Mouse (Mus musculus) kidney, postnatal 4 days (tissue): ENCODE data around the gene Shank2.

Experiments
- DNase-seq, 2 experiments: peaks; one replicate each; pipeline ENCODE4 v3.0.0; 2021; ENCODE audit warnings: mixed read lengths in 2 of 2

The Shank2 gene

DNA sequence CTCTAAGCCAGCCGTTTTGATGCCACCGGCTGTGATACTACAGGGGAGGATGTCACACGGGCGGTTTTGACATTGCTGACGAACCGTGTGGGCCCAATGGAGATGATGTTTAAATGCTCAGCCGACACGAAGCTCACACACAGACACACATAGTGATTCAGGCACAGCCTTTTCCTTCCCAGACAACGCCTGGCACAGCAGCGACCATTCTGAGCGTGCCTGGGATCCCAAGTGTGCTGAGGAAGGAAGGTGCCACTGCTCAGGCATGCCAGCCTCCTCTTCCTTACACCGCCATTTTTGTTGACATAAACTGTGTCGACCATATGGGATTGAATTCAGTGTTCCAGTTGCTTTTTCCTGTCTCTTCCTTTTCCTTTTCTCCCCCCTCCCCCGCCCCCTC is 172.6 kb downstream of the Shank2 start:
- DNase-seq = no peak

DNA sequence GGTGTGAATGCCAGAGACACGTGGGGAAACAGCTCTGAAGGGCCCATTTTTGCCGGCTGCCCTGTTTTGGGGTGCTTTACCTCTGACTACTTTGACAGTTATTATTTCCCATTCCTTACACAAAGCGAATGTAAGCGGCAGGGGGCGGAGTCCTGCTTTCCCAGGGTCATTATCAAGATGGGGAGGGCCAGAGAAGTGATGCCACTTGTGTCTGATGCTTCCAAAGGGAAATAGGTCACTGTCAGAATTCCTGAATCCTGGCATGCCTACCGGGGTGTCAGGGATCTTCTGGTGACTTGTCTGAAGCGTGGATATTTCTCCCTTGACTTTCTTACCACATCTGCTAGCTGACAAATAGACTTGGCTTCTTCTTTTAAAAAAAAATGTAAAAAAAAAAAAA is 173.3 kb downstream of the Shank2 start:
- DNase-seq = no peak

- DNase-seq = peak; percentile 40 to 53
Observed at GRCm38 (mm10) chr7:144175481-144176233, 173.9 kb downstream of the Shank2 start.

GRCm38 (mm10) chr7:144176234-144176730 is 174.6 kb downstream of the Shank2 start:
- peak in 1 of 2 experiments; percentile 21 for DNase-seq

DNA sequence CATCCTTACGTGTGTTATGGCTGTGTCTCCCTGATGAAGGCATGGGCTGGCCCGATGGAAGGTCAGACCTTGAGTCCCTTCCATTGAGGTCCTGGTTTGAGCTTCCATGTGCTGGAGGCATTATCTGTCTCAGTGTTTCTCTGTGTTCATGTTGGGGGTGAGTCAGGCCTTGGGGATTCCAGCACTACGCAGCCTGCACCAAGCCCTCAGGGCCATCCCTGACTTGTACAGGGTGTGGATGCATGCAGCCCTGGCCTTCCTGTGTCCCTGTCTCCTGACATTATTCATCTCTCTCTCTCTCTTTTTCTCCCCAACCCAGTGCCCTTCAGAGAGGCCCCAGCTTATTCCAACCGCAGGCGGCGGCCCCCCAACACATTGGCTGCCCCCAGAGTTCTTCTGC is 177.7 kb downstream of the Shank2 start:
- DNase-seq = no peak

GRCm38 (mm10) chr7:144180885-144181284 is 179.2 kb downstream of the Shank2 start:
- DNase-seq = peak; percentile 78 to 80

DNA sequence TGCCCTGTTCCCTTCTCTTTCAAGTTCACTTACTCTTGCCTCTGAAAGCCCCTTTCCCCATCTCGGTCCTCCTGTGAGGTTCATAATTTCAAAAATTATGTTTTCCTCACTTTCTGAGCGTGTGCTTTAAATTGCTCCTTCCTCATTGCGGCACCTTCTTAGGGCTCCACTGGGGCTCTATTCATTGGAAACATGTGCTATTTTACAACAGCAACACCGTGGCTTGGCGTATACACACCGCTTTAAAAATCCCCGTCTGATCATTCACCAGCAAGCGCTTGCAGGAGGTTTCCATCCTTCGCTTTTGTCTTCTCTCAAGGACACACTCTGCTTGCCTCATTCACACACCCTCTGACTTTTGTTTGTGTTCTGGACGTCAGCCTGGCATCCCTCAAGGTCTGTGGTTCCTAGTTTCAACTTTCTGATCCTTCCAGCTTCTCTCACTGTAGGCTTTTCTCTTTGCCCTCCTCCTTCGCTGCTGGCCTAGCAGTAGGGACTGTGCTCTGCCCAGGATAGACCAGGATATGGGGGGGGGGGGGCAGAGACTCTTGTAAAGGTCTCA is 186.2 kb downstream of the Shank2 start:
- no peak for DNase-seq

DNA sequence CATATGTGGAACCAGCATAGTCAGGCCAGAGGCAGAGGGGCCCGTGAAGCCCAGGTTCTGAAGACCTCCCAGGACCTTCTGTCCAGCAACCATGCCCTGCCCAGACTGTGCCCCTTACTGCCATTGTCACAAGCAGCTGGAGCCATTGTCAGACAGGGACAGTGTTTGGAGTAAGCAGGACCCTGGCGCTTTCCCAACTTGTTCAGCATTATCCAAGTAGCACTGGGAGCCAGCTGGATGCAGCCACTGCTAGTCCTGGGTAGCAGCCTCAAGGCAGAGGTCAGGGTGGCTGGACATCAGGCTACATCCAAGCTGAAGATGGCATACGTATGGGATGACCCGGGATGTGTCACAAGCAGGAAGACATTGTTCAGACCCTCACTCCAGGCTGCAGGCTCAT is 187.7 kb downstream of the Shank2 start:
- DNase-seq = no peak

GRCm38 (mm10) chr7:144198491-144198890 is 196.8 kb downstream of the Shank2 start:
- no peak for DNase-seq

DNA sequence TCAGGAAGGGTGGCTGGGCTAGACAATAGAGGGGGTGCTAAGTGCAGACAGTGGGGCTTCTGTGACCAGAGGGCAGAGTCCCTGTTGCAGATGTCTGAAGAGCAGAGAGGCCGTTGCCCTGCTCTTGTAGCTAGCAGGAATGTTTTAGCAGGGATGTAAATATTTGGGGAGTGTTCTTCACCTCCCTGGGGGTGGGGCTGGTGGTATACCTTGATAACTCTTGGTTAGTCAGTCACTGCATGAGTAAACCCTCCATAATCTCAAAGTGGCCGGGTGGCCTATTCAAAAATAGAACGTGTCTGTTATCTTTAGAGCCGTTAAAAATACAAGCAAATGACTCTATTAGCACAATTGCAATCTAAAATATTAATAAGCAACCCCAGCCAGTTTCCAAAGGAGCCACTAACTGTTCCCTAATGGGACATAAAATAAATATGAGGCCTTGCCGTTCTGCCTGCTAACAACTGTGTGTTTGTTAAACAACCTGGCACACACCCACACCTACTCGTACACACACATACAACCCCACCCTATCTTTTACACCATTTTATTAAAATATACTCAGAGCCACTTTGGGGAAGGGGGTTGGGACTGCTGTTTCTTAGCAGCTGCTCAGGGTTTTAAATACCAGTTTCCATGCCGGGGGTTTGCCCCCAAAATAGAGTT is 200.4 kb downstream of the Shank2 start:
- DNase-seq = no peak

DNA sequence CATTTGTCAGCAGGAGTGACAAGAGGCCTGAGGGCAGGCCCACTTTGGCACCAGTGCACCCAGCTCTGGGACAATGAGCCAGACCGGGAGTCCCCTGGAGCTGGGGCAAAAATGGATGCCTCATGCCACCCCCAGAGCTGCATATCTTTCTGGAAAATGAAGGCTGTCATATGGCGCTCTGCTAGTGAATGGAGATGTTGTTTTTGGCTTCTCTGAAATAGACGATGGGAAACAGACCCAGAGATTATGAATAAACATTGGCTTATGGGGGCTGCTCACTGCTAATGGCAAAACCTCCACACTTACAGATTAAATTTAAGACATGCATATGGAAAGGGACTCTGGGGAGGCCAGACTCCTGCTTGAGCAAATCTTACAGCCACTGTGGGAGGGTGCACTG is 202.6 kb downstream of the Shank2 start:
- DNase-seq = no peak

GRCm38 (mm10) chr7:144205161-144205560 is 203.4 kb downstream of the Shank2 start:
- no peak for DNase-seq

DNA sequence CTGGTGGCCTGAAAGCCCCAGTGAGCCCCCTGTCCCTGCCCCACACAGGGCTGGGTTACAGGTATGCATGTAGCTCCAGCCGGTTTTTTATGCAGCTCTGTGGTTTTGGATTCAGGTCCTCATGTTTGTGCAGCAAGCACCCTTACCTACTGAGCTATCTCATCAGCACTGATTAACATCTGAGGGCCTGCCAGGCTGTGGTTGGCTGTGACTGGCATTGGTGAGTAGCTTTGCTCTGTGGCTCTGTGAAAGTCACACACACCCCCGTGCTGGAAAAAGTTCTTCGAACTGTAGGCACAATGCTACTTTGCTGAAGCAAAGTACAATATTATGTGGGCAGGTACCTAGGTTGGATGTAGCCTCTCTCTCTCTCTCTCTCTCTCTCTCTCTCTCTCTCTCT is 204.1 kb downstream of the Shank2 start:
- no peak for DNase-seq

GRCm38 (mm10) chr7:144206254-144206653 is 204.5 kb downstream of the Shank2 start:
- DNase-seq = no peak

DNA sequence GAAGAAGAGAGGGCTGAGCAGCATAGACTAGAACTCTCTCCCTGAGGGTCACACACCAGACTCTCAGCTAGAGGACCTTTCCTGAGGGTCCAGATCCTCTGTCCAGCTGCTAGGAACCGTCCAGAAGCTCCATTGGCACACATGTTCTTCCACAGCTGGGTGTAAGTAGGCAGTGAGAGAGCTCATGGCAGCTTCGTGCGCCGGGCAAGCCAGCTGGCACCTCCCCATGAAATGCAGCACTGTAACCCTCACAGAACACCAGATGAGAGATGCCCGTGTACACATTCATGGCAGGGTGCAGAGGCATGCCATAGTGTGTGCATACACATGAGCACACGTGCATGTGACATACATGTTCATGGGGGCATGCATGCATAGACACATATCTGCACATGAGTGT is 205.4 kb downstream of the Shank2 start:
- no peak for DNase-seq

DNA sequence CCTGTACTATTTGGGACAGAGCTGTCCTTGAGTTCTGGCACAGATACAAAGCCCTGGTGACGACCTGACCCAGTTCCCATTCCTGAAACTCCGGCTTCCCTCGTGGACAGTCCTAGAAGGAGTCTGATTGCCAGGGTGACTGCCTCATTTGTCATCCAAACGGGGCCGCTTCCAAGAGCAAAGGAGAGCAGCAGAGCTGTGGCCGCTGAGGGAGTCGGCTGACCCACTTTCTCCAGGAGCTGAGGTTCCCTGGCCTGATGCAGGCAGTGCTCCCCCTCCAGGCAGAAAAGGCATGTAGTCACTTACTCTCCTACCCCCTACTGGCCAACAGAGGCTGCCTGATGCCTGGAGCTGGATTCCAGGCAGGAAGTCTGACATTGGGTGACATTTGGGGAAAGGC is 206.1 kb downstream of the Shank2 start:
- DNase-seq = peak; percentile 59 to 68

GRCm38 (mm10) chr7:144208628-144209027 is 206.9 kb downstream of the Shank2 start:
- no peak for DNase-seq

DNA sequence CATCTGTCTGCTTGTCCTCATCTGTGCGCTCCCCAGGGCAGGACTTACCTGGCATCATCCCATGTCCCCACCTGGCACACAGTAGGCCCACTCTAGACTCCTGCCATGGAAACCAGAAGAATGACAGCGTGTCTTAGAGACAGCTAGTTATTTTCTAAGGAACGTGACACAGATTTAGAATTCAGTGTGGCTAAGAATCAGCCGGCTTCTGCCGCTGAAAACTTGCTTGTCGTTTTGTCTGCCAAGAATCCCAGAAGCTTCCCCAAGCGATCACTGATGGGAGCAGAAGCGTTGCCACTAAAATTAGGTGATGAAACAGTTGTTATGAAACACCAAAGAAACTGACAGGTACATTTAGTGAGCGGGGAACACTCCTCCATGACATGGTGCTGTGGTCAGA is 208.8 kb downstream of the Shank2 start:
- no peak for DNase-seq

- DNase-seq = peak; percentile 8 to 28
Observed at GRCm38 (mm10) chr7:144212694-144213093, 211.0 kb downstream of the Shank2 start.

GRCm38 (mm10) chr7:144217192-144217591 is 215.5 kb downstream of the Shank2 start:
- DNase-seq = peak; percentile 78 to 82

GRCm38 (mm10) chr7:144228683-144229082 is 227.0 kb downstream of the Shank2 start:
- no peak for DNase-seq

- no peak for DNase-seq
Observed at GRCm38 (mm10) chr7:144229421-144229820, 227.7 kb downstream of the Shank2 start.

GRCm38 (mm10) chr7:144232132-144232706 is 230.5 kb downstream of the Shank2 start:
- no peak for DNase-seq

DNA sequence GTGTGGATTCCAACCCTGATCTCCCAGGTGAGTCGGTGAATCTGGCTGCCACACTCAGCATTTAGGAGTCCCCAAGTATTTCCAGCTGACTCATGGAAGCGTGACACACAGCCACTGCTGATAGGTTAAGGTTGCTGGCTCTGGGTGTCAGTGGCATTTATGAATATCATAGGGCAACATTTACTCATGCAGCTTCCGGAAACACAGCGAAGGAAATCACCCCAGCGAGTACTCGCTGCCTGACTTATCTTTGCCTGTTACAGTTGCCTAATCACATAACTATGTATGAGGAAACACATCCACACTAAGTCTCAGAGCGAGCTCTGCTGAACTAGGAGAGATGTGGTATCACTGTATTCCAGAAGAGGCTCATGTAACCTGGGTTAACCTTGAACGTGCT is 231.8 kb downstream of the Shank2 start:
- no peak for DNase-seq
